Mouse (Mus musculus): ENCODE data around the gene Krtcap3. TPM values are rescaled to one million over a fixed set of nuclear protein-coding genes. Genes with fewer than 3 reads are reported as not detected.
A peak's percentile ranks its signal among the peaks of the same experiment; 100 is the strongest.

The Krtcap3 gene
- polyA plus RNA-seq, 1 experiment from 2014 or later: 75.2 TPM

DNA sequence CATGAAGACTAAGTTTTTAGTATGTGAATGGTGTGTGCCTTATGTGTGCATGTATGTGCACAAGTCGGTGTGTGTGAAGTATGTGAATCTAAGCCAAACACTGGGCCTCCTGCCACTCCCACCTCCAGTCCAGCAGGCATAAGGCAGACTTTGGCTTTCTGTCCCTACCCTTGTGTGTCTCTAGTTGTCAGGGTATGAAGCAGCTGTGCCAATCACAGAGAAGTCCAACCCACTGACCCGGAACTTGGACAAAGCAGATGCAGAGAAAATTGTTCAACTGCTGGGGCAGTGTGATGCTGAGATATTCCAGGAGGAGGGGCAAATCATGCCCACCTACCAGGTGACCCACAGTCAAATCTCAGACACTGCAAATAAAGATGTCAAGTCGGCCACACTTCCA, 46.5 kb downstream of the Krtcap3 start:
- Histone ChIP-seq H3K9me3 (ENCODE audit: control insufficient read depth, low read length) (no peaks in the 10 kb centered on the region), H3K27ac (replicated peaks) (no peak overlapping the region), H3K27me3 (ENCODE audit: control insufficient read depth, insufficient read depth, low read length) (no peaks in the 10 kb centered on the region), H3K4me1 (replicated peaks; ENCODE audit: control insufficient read depth, insufficient read depth) (0 out of 2 replicates have a peak, but pooled peaks cover 3% of the 10 kb centered on the region), H3K36me3 (ENCODE audit: control insufficient read depth, insufficient read depth, low read length) (no peaks in the 10 kb centered on the region), H3K9ac (ENCODE audit: low read length) (no peak overlapping the region), H3K4me3 (ENCODE audit: low read depth, low read length) (no peak overlapping the region), H3K4me2 (replicated peaks; ENCODE audit: low read depth) (no peak overlapping the region)
- ATAC-seq (ENCODE audit: low FRiP score, low TSS enrichment): no peak
- TF ChIP-seq EP300 (optimal IDR thresholded peaks at IDR 0.05): no peak
- TF ChIP-seq CTCF (IDR thresholded peaks at IDR 0.05; ENCODE audit: low read depth): no peak
- DNase-seq (ENCODE audit: low spot score): no peak
- WGBS: 68% methylated on average over 3 of the region's 3 CpGs

DNA sequence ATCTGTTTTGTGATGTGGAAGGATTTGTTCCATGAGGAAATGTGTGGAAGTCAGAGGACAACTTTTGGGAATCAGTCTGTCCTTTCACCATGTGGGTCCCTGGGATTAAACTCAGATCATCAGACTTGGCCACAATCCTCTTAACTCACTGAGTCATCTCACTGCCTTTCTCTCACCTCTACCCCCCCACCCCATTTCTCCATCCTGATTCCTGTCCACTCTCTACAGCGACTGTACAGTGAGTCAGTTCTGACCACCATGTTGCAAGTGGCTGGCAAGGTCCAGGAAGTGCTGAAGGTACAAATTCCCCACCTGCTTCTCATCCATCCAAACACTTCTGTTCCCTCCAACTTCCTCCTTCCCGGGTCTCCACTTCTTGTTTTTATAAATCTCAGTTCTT, 47.0 kb downstream of the Krtcap3 start:
- DNase-seq (ENCODE audit: low spot score): no peak
- Histone ChIP-seq H3K27me3 (ENCODE audit: control insufficient read depth, insufficient read depth, low read length) (no peaks in the 10 kb centered on the region), H3K9me3 (ENCODE audit: control insufficient read depth, low read length) (no peaks in the 10 kb centered on the region), H3K4me1 (replicated peaks; ENCODE audit: control insufficient read depth, insufficient read depth) (0 out of 2 replicates have a peak, but pooled peaks cover 3% of the 10 kb centered on the region), H3K27ac (replicated peaks) (no peak overlapping the region), H3K9ac (ENCODE audit: low read length) (no peak overlapping the region), H3K36me3 (ENCODE audit: control insufficient read depth, insufficient read depth, low read length) (no peaks in the 10 kb centered on the region), H3K4me3 (ENCODE audit: low read depth, low read length) (no peak overlapping the region), H3K4me2 (replicated peaks; ENCODE audit: low read depth) (no peak overlapping the region)
- no peak for ATAC-seq (ENCODE audit: low FRiP score, low TSS enrichment)
- 43% methylated on average over 2 of the region's 2 CpGs for WGBS
- TF ChIP-seq EP300 (optimal IDR thresholded peaks at IDR 0.05) (no peak), CTCF (IDR thresholded peaks at IDR 0.05; ENCODE audit: low read depth) (no peak)

DNA sequence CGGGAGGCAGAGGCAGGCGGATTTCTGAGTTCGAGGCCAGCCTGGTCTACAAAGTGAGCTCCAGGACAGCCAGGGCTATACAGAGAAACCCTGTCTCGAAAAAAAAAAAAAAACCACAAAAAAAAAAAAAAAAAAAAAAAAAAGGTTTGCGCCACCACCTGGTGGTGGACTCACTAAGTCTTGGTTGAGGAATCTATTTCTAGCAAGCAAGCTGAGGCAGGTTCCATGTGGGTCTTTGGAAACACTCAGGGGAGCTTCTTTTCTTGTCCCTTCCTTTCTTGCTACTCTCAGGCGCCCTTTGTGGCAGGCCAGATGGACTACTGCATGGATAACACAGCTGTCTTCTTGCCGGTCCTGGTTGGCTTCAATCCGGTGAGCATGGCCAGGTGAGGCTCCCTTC, 50.4 kb downstream of the Krtcap3 start:
- no peaks in the 10 kb centered on the region for H3K36me3 ChIP-seq (ENCODE audit: control insufficient read depth, insufficient read depth, low read length)
- DNase-seq (ENCODE audit: low spot score) (no peak), ATAC-seq (ENCODE audit: low FRiP score, low TSS enrichment) (no peak)
- 69% methylated on average over 7 of the region's 8 CpGs for WGBS
- H3K4me2 ChIP-seq (replicated peaks; ENCODE audit: low read depth): no peak overlapping the region
- H3K4me1 ChIP-seq (replicated peaks; ENCODE audit: control insufficient read depth, insufficient read depth): no peaks in the 10 kb centered on the region
- no peak overlapping the region for H3K9ac ChIP-seq (ENCODE audit: low read length)
- H3K4me3 ChIP-seq (ENCODE audit: low read depth, low read length): no peak overlapping the region
- H3K27me3 ChIP-seq (ENCODE audit: control insufficient read depth, insufficient read depth, low read length): no peaks in the 10 kb centered on the region
- no peaks in the 10 kb centered on the region for H3K9me3 ChIP-seq (ENCODE audit: control insufficient read depth, low read length)
- TF ChIP-seq CTCF (IDR thresholded peaks at IDR 0.05; ENCODE audit: low read depth): 0 out of 2 replicates have a peak, but pooled peaks have one; percentile 14
- TF ChIP-seq EP300 (optimal IDR thresholded peaks at IDR 0.05): no peak
- H3K27ac ChIP-seq (replicated peaks): no peak overlapping the region

Other genes with a start within 250 kb of the Krtcap3 start
- gene Atraid, start 203.4 kb upstream of the Krtcap3 start, polyA plus RNA-seq (2015; fragmentation: Nextera tagmentation; extraction: Ambion mirVana): 192 and 197 TPM in 2 replicates
- gene Slc5a6, start 202.8 kb upstream of the Krtcap3 start, polyA plus RNA-seq (2015; fragmentation: Nextera tagmentation; extraction: Ambion mirVana): 4.2 TPM in 2 replicates
- gene Cad, start 196.9 kb upstream of the Krtcap3 start, polyA plus RNA-seq (2015; fragmentation: Nextera tagmentation; extraction: Ambion mirVana): 4.9 and 6.1 TPM in 2 replicates
- gene Dnajc5g, start 145.4 kb upstream of the Krtcap3 start, polyA plus RNA-seq (2015; fragmentation: Nextera tagmentation; extraction: Ambion mirVana): not detected in 2 replicates
- gene Slc30a3, start 143.5 kb upstream of the Krtcap3 start, polyA plus RNA-seq (2015; fragmentation: Nextera tagmentation; extraction: Ambion mirVana): 0.11 TPM in 1 of 2 replicates, not detected in the other
- gene Trim54, start 135.0 kb upstream of the Krtcap3 start, polyA plus RNA-seq (2015; fragmentation: Nextera tagmentation; extraction: Ambion mirVana): 0.06 TPM in 1 of 2 replicates, not detected in the other
- gene Ucn, start 112.9 kb upstream of the Krtcap3 start, polyA plus RNA-seq (2015; fragmentation: Nextera tagmentation; extraction: Ambion mirVana): not detected in 2 replicates
- 29.4 and 29.6 TPM in 2 replicates for gene Mpv17, start 97.4 kb upstream of the Krtcap3 start, polyA plus RNA-seq (2015; fragmentation: Nextera tagmentation; extraction: Ambion mirVana)
- 0.31 and 0.57 TPM in 2 replicates for gene Gm29609, start 71.8 kb upstream of the Krtcap3 start, polyA plus RNA-seq (2015; fragmentation: Nextera tagmentation; extraction: Ambion mirVana)
- 19.9 and 25.1 TPM in 2 replicates for gene Gtf3c2, start 71.5 kb upstream of the Krtcap3 start, polyA plus RNA-seq (2015; fragmentation: Nextera tagmentation; extraction: Ambion mirVana)
- gene Snx17, start 58.5 kb upstream of the Krtcap3 start, polyA plus RNA-seq (2015; fragmentation: Nextera tagmentation; extraction: Ambion mirVana): 80.3 and 83.2 TPM in 2 replicates
- gene Eif2b4, start 58.3 kb upstream of the Krtcap3 start, polyA plus RNA-seq (2015; fragmentation: Nextera tagmentation; extraction: Ambion mirVana): 44.2 and 47.7 TPM in 2 replicates
- gene Zfp513, start 49.4 kb upstream of the Krtcap3 start, polyA plus RNA-seq (2015; fragmentation: Nextera tagmentation; extraction: Ambion mirVana): 4.8 and 5.3 TPM in 2 replicates
- 57.8 and 59.4 TPM in 2 replicates for gene Ppm1g, start 31.0 kb upstream of the Krtcap3 start, polyA plus RNA-seq (2015; fragmentation: Nextera tagmentation; extraction: Ambion mirVana)
- 95.3 and 95.9 TPM in 2 replicates for gene Nrbp1, start 10.8 kb upstream of the Krtcap3 start, polyA plus RNA-seq (2015; fragmentation: Nextera tagmentation; extraction: Ambion mirVana)
- 0.38 and 1.0 TPM in 2 replicates for gene Gm9970, start 10.5 kb upstream of the Krtcap3 start, polyA plus RNA-seq (2015; fragmentation: Nextera tagmentation; extraction: Ambion mirVana)
- gene Ift172, start 39.4 kb downstream of the Krtcap3 start, polyA plus RNA-seq (2015; fragmentation: Nextera tagmentation; extraction: Ambion mirVana): 20.0 and 20.3 TPM in 2 replicates
- gene Fndc4, start 44.4 kb downstream of the Krtcap3 start, polyA plus RNA-seq (2015; fragmentation: Nextera tagmentation; extraction: Ambion mirVana): 12.8 and 13.7 TPM in 2 replicates
- gene Gckr, start 45.8 kb downstream of the Krtcap3 start, polyA plus RNA-seq (2015; fragmentation: Nextera tagmentation; extraction: Ambion mirVana): 0.08 and 0.29 TPM in 2 replicates
- 13.3 and 15.7 TPM in 2 replicates for gene Zfp512, start 200.7 kb downstream of the Krtcap3 start, polyA plus RNA-seq (2015; fragmentation: Nextera tagmentation; extraction: Ambion mirVana)
- gene 4930548H24Rik, start 234.0 kb downstream of the Krtcap3 start, polyA plus RNA-seq (2015; fragmentation: Nextera tagmentation; extraction: Ambion mirVana): not detected in 2 replicates
- 22.0 and 22.7 TPM in 2 replicates for gene Gpn1, start 243.1 kb downstream of the Krtcap3 start, polyA plus RNA-seq (2015; fragmentation: Nextera tagmentation; extraction: Ambion mirVana)

Measured in stomach, postnatal 0 days (tissue).